Mouse (Mus musculus) frontal cortex, adult (tissue): ENCODE measurements at regions not wholly inside any gene's neighbourhood (a gene's known extent, or its start where the extent isn't known, plus 50 kb on each side); places are given as distances from the start of the nearest gene placed in this dataset.

Source experiments
- ATAC-seq: cut with Nextera tagmentation; 2 replicates; pipeline ENCODE4 v1.9.2; 2017; ENCODE audit warnings: mild to moderate bottlenecking, moderate library complexity, mixed read lengths; ENCODE audit not compliant: low TSS enrichment

- ATAC-seq, result no peak
Observed at GRCm38 (mm10) chr1:163190841-163191240, 105.4 kb upstream of the Mroh9 start.

- ATAC-seq, result no peak
Observed at GRCm38 (mm10) chr1:163181851-163182250, 96.4 kb upstream of the Mroh9 start.

GRCm38 (mm10) chr1:163177011-163177410 lies 91.5 kb upstream of the Mroh9 start:
- ATAC-seq, result no peak

- no peak for ATAC-seq
Observed at GRCm38 (mm10) chr1:163167051-163167450, 81.6 kb upstream of the Mroh9 start.

GRCm38 (mm10) chr1:163163636-163164035 lies 78.2 kb upstream of the Mroh9 start:
- no peak for ATAC-seq

- ATAC-seq, result no peak
Observed at GRCm38 (mm10) chr1:163159911-163160310, 74.4 kb upstream of the Mroh9 start.

- no peak for ATAC-seq
Observed at GRCm38 (mm10) chr1:163158491-163158890, 73.0 kb upstream of the Mroh9 start.

- ATAC-seq, result peak; percentile 100
Observed at GRCm38 (mm10) chr1:163150203-163150855, 64.9 kb upstream of the Mroh9 start.

GRCm38 (mm10) chr1:163146641-163147040 lies 61.2 kb upstream of the Mroh9 start:
- no peak for ATAC-seq

- no peak for ATAC-seq
Observed at GRCm38 (mm10) chr1:163143113-163143512, 57.6 kb upstream of the Mroh9 start.

- ATAC-seq, result no peak
Observed at GRCm38 (mm10) chr1:163141471-163141870, 56.0 kb upstream of the Mroh9 start.

- ATAC-seq, result no peak
Observed at GRCm38 (mm10) chr1:163138179-163138578, 52.7 kb upstream of the Mroh9 start.
